ENCODE assay signal across 15 mouse cellular contexts in genomic region chr9:21635639-21636038, GRCm38 (mm10). TPM values are rescaled to one million over a fixed set of nuclear protein-coding genes. Genes with fewer than 3 reads are reported as not detected.
DNase-seq lines count a peak whose midpoint lies in the region; ATAC-seq and TF ChIP-seq lines count a peak whose summit lies in the region.
"Had no signal": no experiment of that assay in that cellular context is flagged by ENCODE, and none has a peak within 500 bp of the region (broad histone marks: within the 10 kb centered on the region; RNA-seq: fewer than 3 reads in every experiment).

No protein-coding gene starts in this region.

- H3K27ac ChIP-seq in forebrain, embryonic 14.5 days (ENCODE audit: low read depth, low read length): no peak overlapping the region
- H3K27ac ChIP-seq in forebrain, postnatal 0 days (ENCODE audit: low read depth, low read length): no peak overlapping the region
- no peak overlapping the region for H3K27ac ChIP-seq in kidney, adult 2 months (ENCODE audit: insufficient read depth, low read depth, low read length)
- H3K27ac ChIP-seq: heart, embryonic 13.5 days; intestine, embryonic 15.5 days; neural tube, embryonic 12.5 days had no signal

- peak; percentile 33 for DNase-seq in forebrain, embryonic 14.5 days (ENCODE audit: low spot score)
- DNase-seq in forebrain, postnatal 0 days: no peak
- DNase-seq in kidney, postnatal 10 days: peak; percentile 23
- DNase-seq in kidney, adult 2 months: no peak
- DNase-seq in 3T3-L1 (ENCODE audit: low read depth, low spot score): peak; percentile 40
- peak; percentile 47 for DNase-seq in brain, embryonic 14.5 days (ENCODE audit: low read depth)
- no peak for DNase-seq in thymus, postnatal 25 days
- DNase-seq: adrenal gland, adult 2 months; lung, adult 2 months; right cerebral cortex, adult 18-20 months; thymus, postnatal 4 days had no signal

- TF ChIP-seq POLR2A in kidney, adult 2 months (IDR thresholded peaks at IDR 0.05; ENCODE audit: low read depth, low read length): no peak
- no peak for TF ChIP-seq POLR2A in brain, embryonic 14.5 days (IDR thresholded peaks at IDR 0.05; ENCODE audit: borderline replicate concordance, extremely low read depth, insufficient read depth, insufficient read length, poor library complexity, severe bottlenecking)

- no peak overlapping the region for H3K4me3 ChIP-seq in forebrain, embryonic 14.5 days (ENCODE audit: low read depth, low read length)
- no peak overlapping the region for H3K4me3 ChIP-seq in forebrain, postnatal 0 days (ENCODE audit: low read depth, low read length)
- H3K4me3 ChIP-seq in kidney, adult 2 months (ENCODE audit: insufficient read depth, low read depth, low read length): no peak overlapping the region
- H3K4me3 ChIP-seq: heart, embryonic 13.5 days; intestine, embryonic 15.5 days; neural tube, embryonic 12.5 days had no signal

- 0 out of 2 replicates have a peak, but pooled peaks have one; percentile 29 for ATAC-seq in forebrain, embryonic 14.5 days
- no peak for ATAC-seq in forebrain, postnatal 0 days
- ATAC-seq in inflammation-experienced regulatory T-cells, adult 6 months: no peak
- ATAC-seq: intestine, embryonic 15.5 days had no signal

- no peaks in the 10 kb centered on the region for H3K4me1 ChIP-seq in forebrain, embryonic 14.5 days (ENCODE audit: control insufficient read depth, insufficient read depth, low read length)
- H3K4me1 ChIP-seq in forebrain, postnatal 0 days (ENCODE audit: insufficient read depth): no peaks in the 10 kb centered on the region
- H3K4me1 ChIP-seq in kidney, adult 2 months (ENCODE audit: control insufficient read depth, insufficient read depth, low read length): no peaks in the 10 kb centered on the region; the same call in 1 of the 2 replicates
- H3K4me1 ChIP-seq: intestine, embryonic 15.5 days; neural tube, embryonic 12.5 days had no signal

- 63% methylated on average over 7 of the region's 7 CpGs for WGBS in forebrain, embryonic 14.5 days
- 49% methylated on average over 7 of the region's 7 CpGs for WGBS in forebrain, postnatal 0 days
- WGBS in kidney, adult 2 months: 57% methylated on average over 7 of the region's 7 CpGs

- H3K9me3 ChIP-seq in forebrain, embryonic 14.5 days (replicated peaks; ENCODE audit: control insufficient read depth, low read length): no peaks in the 10 kb centered on the region
- no peaks in the 10 kb centered on the region for H3K9me3 ChIP-seq in forebrain, postnatal 0 days (ENCODE audit: low read length)
- H3K9me3 ChIP-seq: heart, embryonic 13.5 days; intestine, embryonic 15.5 days; neural tube, embryonic 12.5 days had no signal

- no peak for TF ChIP-seq CTCF in forebrain, postnatal 0 days (IDR thresholded peaks at IDR 0.05; ENCODE audit: low read depth)
- TF ChIP-seq CTCF in kidney, adult 2 months (conservative IDR thresholded peaks at IDR 0.05; ENCODE audit: insufficient read depth, insufficient read length, low read depth, low read length): no peak
- TF ChIP-seq CTCF in brain, embryonic 14.5 days (IDR thresholded peaks at IDR 0.05; ENCODE audit: borderline replicate concordance, extremely low read depth, insufficient read depth, insufficient read length): no peak

- no peak overlapping the region for H3K9ac ChIP-seq in forebrain, embryonic 14.5 days (ENCODE audit: low read length)
- no peak overlapping the region for H3K9ac ChIP-seq in forebrain, postnatal 0 days
- H3K9ac ChIP-seq: heart, embryonic 13.5 days; intestine, embryonic 15.5 days; neural tube, embryonic 12.5 days had no signal

- H3K27me3 ChIP-seq in forebrain, embryonic 14.5 days (replicated peaks; ENCODE audit: control insufficient read depth, insufficient read depth, low read length): no peaks in the 10 kb centered on the region
- no peaks in the 10 kb centered on the region for H3K27me3 ChIP-seq in forebrain, postnatal 0 days (ENCODE audit: insufficient read depth, low read length)
- no peaks in the 10 kb centered on the region for H3K27me3 ChIP-seq in kidney, adult 2 months (replicated peaks; ENCODE audit: control insufficient read depth, insufficient read depth, low read length)
- H3K27me3 ChIP-seq: heart, embryonic 13.5 days; intestine, embryonic 15.5 days; neural tube, embryonic 12.5 days had no signal

- no peak overlapping the region for H3K4me2 ChIP-seq in forebrain, embryonic 14.5 days (ENCODE audit: low read length)
- H3K4me2 ChIP-seq in forebrain, postnatal 0 days (ENCODE audit: low read depth): no peak overlapping the region
- H3K4me2 ChIP-seq: heart, embryonic 13.5 days; intestine, embryonic 15.5 days; neural tube, embryonic 12.5 days had no signal

- H3K36me3 ChIP-seq in forebrain, embryonic 14.5 days (ENCODE audit: control insufficient read depth, insufficient read depth, low read length): peaks cover 86% of the 10 kb centered on the region
- H3K36me3 ChIP-seq in forebrain, postnatal 0 days (ENCODE audit: insufficient read depth): peaks cover 79% of the 10 kb centered on the region
- no peaks in the 10 kb centered on the region; the same call in none of the 2 replicates for H3K36me3 ChIP-seq in kidney, adult 2 months (ENCODE audit: control insufficient read depth, insufficient read depth, low read length)

RNA-seq across cellular contexts. Expression of gene Smarca4, which starts 19.7 kb away (rescaled TPM):
- 128 and 153 TPM in 2 replicates for polyA plus RNA-seq in forebrain, embryonic 14.5 days (2014; fragmentation: Nextera tagmentation; extraction: Ambion mirVana)
- total RNA-seq in forebrain, postnatal 0 days (2014; rRNA removed): 162 and 180 TPM in 2 replicates
- 76.2 and 92.5 TPM in 2 replicates for polyA plus RNA-seq in forebrain, postnatal 0 days (2015; fragmentation: Nextera tagmentation; extraction: Ambion mirVana)
- polyA plus RNA-seq in kidney, adult 2 months (2012; rRNA removed): 24.9 and 26.9 TPM in 2 replicates
- polyA plus RNA-seq in brain, embryonic 14.5 days (2012; rRNA removed): 198 and 241 TPM in 2 replicates
- polyA plus RNA-seq in inflammation-experienced regulatory T-cells, adult 6 months (2017; shearing (Covaris generic)): 10 to 100 TPM; 24.2 to 32.7 (median 26.9) TPM

RNA-seq across cellular contexts. Expression of gene Yipf2, which starts 43.0 kb away (rescaled TPM):
- 16.9 and 18.2 TPM in 2 replicates for polyA plus RNA-seq in forebrain, embryonic 14.5 days (2014; fragmentation: Nextera tagmentation; extraction: Ambion mirVana)
- 10.6 and 16.0 TPM in 2 replicates for total RNA-seq in forebrain, postnatal 0 days (2014; rRNA removed)
- polyA plus RNA-seq in forebrain, postnatal 0 days (2015; fragmentation: Nextera tagmentation; extraction: Ambion mirVana): 12.0 and 12.6 TPM in 2 replicates
- polyA plus RNA-seq in kidney, adult 2 months (2012; rRNA removed): 39.9 and 44.9 TPM in 2 replicates
- polyA plus RNA-seq in brain, embryonic 14.5 days (2012; rRNA removed): 17.5 and 26.8 TPM in 2 replicates
- 10 to 100 TPM; 12.4 to 26.5 (median 18.1) TPM for polyA plus RNA-seq in inflammation-experienced regulatory T-cells, adult 6 months (2017; shearing (Covaris generic))

RNA-seq across cellular contexts. Expression of gene Timm29, which starts 43.1 kb away (rescaled TPM):
- polyA plus RNA-seq in forebrain, embryonic 14.5 days (2014; fragmentation: Nextera tagmentation; extraction: Ambion mirVana): 67.3 and 68.4 TPM in 2 replicates
- total RNA-seq in forebrain, postnatal 0 days (2014; rRNA removed): 61.2 and 81.5 TPM in 2 replicates
- 56.3 and 61.7 TPM in 2 replicates for polyA plus RNA-seq in forebrain, postnatal 0 days (2015; fragmentation: Nextera tagmentation; extraction: Ambion mirVana)
- polyA plus RNA-seq in kidney, adult 2 months (2012; rRNA removed): 33.6 and 34.0 TPM in 2 replicates
- 78.1 and 80.7 TPM in 2 replicates for polyA plus RNA-seq in brain, embryonic 14.5 days (2012; rRNA removed)
- 1 to 10 TPM; 3.0 to 5.6 (median 3.4) TPM for polyA plus RNA-seq in inflammation-experienced regulatory T-cells, adult 6 months (2017; shearing (Covaris generic))

Comparison
In these comparisons a context has a peak if more than half of its experiments do, and no peak if none do; other contexts are left out.
1. DNase-seq: peak in forebrain, embryonic 14.5 days (single experiment), kidney, postnatal 10 days (single experiment), 3T3-L1 (single experiment) and brain, embryonic 14.5 days (single experiment); none in forebrain, postnatal 0 days (single experiment), kidney, adult 2 months (single experiment) and thymus, postnatal 25 days (single experiment).